Mouse (Mus musculus) G1E (cell line): Measurements from ENCODE around the gene Add2.

Experiments
- CTCF ChIP-seq: IDR thresholded peaks from 2 replicates; pipeline ENCODE4 v1.5.1; 2012; ENCODE audit warnings: low read depth, low read length, inconsistent platforms, mixed read lengths
- GATA1 ChIP-seq: IDR thresholded peaks from 2 replicates; pipeline ENCODE4 v1.6.1; 2012; ENCODE audit warnings: borderline replicate concordance, low read length, inconsistent platforms, mixed read lengths
- GATA2 ChIP-seq: IDR thresholded peaks from 2 replicates; pipeline ENCODE4 v1.6.1; 2012; ENCODE audit warnings: low read depth, low read length, inconsistent platforms, borderline replicate concordance
- POLR2AphosphoS5 ChIP-seq: IDR thresholded peaks from 2 replicates; pipeline ENCODE4 v1.6.1; 2012; ENCODE audit warnings: low read depth, low read length, inconsistent platforms; ENCODE audit not compliant: insufficient replicate concordance

DNA sequence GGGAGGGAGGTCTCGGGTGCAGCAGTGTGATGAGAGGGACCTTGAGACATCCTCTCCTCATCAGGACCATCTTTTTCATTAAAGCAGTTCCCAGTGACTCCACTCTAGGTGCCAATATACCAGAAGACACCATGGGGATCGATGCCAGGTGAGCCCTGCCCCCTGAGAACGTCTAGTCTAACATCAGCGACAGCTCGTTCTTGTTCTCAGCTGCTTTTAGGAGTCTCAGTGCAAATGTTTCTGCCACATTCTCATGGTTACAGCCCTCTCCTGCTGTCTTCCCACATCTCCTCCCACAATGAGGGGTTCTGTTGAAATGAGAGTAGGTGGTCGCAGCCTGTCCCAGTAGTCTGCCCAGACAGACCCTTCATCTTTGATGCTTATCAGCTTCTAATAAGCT lies 38.2 kb downstream of the Add2 start:
- TF ChIP-seq POLR2AphosphoS5, result no peak
- no peak for TF ChIP-seq CTCF
- no peak for TF ChIP-seq GATA1
- TF ChIP-seq GATA2, result no peak
